Mouse (Mus musculus) small intestine, adult 2 months (tissue): ENCODE measurements around the gene Znrf2.

ENCODE experiments used
- CTCF ChIP-seq: fragments of 200-500 bp; IDR thresholded peaks from 2 replicates; pipeline ENCODE4 v1.5.1; 2012; ENCODE audit warnings: low read depth, mild to moderate bottlenecking, control low read depth, inconsistent platforms, low read length, moderate library complexity, mixed read lengths; ENCODE audit not compliant: insufficient replicate concordance, insufficient read length; ENCODE audit errors: extremely low read depth
- POLR2A ChIP-seq: fragments of 200-500 bp; IDR thresholded peaks from 2 replicates; pipeline ENCODE4 v1.6.1; 2012; ENCODE audit warnings: low read depth, mild to moderate bottlenecking, control low read depth, inconsistent platforms, low read length, moderate library complexity

DNA sequence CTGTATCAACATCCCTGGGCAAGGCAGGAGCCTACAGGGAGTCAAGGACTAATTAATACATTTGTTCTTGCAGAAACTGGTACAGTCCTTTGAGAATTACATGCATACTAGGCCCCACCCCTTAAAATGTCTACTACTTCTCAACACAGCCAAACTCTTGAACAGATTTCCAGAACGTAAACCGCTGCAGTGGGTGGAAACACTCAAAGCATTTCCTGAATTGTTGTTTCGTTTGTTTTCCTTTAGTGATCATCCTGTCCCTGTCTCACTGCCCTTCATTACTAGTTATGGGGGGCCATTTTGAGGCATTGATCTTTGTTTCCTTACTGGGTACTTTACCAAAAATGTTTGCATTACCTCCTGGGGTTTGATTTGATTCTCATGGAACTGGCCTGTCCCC lies 31.8 kb downstream of the Znrf2 start:
- TF ChIP-seq CTCF (no peak), POLR2A (no peak)
